Mouse (Mus musculus) midbrain, embryonic 15.5 days (tissue): ENCODE results near the gene Lamtor1. TPM values are rescaled to one million over a fixed set of nuclear protein-coding genes. Genes with fewer than 3 reads are reported as not detected.

Experiments used
- ATAC-seq: fragments of 200-750 bp; cut with Nextera tagmentation; replicated peaks from 2 replicates; pipeline ENCODE4 v1.8.0; 2017; ENCODE audit warnings: moderate TSS enrichment
- H3K27ac ChIP-seq: fragments of 300-500 bp; sonication (generic); 2 replicates; pipeline ENCODE4 v1.5.1; 2015; ENCODE audit warnings: mild to moderate bottlenecking, inconsistent platforms
- H3K27me3 ChIP-seq: fragments of 300-500 bp; sonication (generic); replicated peaks from 2 replicates; pipeline ENCODE4 v1.6.1; 2015; ENCODE audit warnings: inconsistent platforms
- H3K36me3 ChIP-seq: fragments of 300-500 bp; sonication (generic); replicated peaks from 2 replicates; pipeline ENCODE4 v1.6.1; 2015; ENCODE audit warnings: inconsistent platforms
- H3K4me1 ChIP-seq: fragments of 300-500 bp; sonication (generic); 2 replicates; pipeline ENCODE4 v1.6.1; 2015; ENCODE audit warnings: inconsistent platforms
- H3K4me2 ChIP-seq: fragments of 300-500 bp; sonication (generic); 2 replicates; pipeline ENCODE4 v1.6.1; 2015; ENCODE audit warnings: inconsistent platforms, mild to moderate bottlenecking, moderate library complexity
- H3K4me3 ChIP-seq: fragments of 300-500 bp; sonication (generic); 2 replicates; pipeline ENCODE4 v1.5.1; 2015; ENCODE audit warnings: mild to moderate bottlenecking, inconsistent platforms
- H3K9ac ChIP-seq: fragments of 300-500 bp; sonication (generic); 2 replicates; pipeline ENCODE4 v1.6.1; 2015; ENCODE audit warnings: mild to moderate bottlenecking, inconsistent platforms
- H3K9me3 ChIP-seq: fragments of 300-500 bp; sonication (generic); 2 replicates; pipeline ENCODE4 v1.6.1; 2016; ENCODE audit warnings: inconsistent platforms
- WGBS: fragments of 180-500 bp; shearing (Covaris S2); methylation state at CpG from one replicate; pipeline ENCODE4 v1.1.7; 2015; ENCODE audit warnings: mixed read lengths; 5-methylcytosine and 5-hydroxymethylcytosine counted together
- polyA plus RNA-seq: library from polyadenylated mRNA; unstranded; fragments of >200 nt; fragmentation: Nextera tagmentation; extraction: Ambion mirVana; gene quantifications from 2 replicates; pipeline ENCODE4 v1.2.1, GENCODE M21; 2015

The Lamtor1 gene
- 154 and 164 TPM in 2 replicates for polyA plus RNA-seq

DNA sequence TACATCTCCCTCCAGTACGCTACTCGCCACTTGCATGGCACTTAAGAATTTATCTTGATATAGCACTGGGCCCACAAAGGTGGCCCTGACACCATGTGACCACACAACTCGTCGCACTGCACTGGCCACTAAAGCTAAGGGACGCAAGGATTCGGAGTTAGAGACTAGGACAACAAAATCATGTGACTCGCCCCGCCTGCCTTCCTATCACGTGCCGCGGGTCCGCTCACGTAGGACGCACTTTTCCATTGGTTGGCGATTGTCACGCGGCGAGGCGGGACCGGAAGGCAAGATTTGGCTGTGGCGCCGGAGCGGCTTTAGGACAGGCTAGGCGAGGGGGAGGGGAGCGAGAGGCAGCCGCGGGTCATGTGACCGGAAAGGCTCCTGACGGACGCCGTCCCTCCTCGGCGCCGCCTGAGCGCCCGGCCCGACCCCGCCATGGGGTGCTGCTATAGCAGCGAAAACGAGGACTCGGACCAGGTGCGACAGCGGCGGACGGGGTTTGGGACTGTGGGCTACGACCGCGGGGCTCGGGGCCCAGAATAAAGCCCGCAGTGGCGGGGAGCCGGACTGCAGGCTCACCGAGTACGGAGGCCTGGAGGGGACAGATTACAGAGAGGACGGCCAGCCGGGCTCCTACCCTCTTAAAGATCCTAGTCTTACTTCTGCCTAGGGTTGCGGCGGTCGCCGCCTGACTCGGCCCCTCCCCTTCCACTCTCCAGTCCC lies at the start of gene Lamtor1:
Gene Lamtor1 (plus strand): TSS at position 344 of the 726 bp plus-strand sequence.
- Histone ChIP-seq H3K27me3 (no peaks in the 10 kb centered on the region), H3K27ac (peak within 1 kb of the TSS; percentile 96), H3K9me3 (no peaks in the 10 kb centered on the region), H3K9ac (peak within 1 kb of the TSS; percentile 89), H3K4me3 (peak within 1 kb of the TSS; percentile 76), H3K36me3 (0 out of 2 replicates have a peak, but pooled peaks cover 6% of the 10 kb centered on the region), H3K4me1 (peaks cover 30% of the 10 kb centered on the region), H3K4me2 (peak within 1 kb of the TSS; percentile 64)
- ATAC-seq, result peak; percentile 97
- 0% methylated on average over 61 of the region's 61 CpGs for WGBS

DNA sequence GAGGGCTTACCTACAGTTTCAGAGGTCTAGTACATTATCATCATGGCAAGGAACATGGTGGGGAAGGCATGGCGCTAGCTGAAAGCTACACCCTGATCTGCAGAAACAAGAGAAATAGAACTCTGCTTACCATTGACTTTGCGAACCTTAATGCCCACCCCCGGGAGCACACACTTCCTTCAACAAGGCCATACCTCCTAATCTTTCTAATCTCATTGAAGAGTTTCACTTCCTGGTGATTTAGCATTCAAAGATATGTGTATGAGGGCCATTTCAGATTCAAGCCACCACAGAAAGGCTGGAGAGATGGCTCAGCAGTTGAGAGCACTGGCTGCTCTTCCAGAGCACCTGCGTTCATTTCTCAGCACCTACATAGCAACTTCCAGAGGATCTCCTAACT lies 48.6 kb upstream of the Lamtor1 start, which contains the start of gene Folr2:
Gene Folr2 (minus strand): TSS at position 101 of the 400 bp plus-strand sequence.
- Histone ChIP-seq H3K4me3 (no peak within 1 kb of the TSS), H3K4me1 (no peaks in the 10 kb centered on the region), H3K4me2 (no peak within 1 kb of the TSS), H3K9me3 (no peaks in the 10 kb centered on the region), H3K27me3 (no peaks in the 10 kb centered on the region), H3K27ac (no peak within 1 kb of the TSS), H3K9ac (no peak within 1 kb of the TSS), H3K36me3 (no peaks in the 10 kb centered on the region)
- no peak for ATAC-seq
- 98% methylated on average over 4 of the region's 4 CpGs for WGBS

DNA sequence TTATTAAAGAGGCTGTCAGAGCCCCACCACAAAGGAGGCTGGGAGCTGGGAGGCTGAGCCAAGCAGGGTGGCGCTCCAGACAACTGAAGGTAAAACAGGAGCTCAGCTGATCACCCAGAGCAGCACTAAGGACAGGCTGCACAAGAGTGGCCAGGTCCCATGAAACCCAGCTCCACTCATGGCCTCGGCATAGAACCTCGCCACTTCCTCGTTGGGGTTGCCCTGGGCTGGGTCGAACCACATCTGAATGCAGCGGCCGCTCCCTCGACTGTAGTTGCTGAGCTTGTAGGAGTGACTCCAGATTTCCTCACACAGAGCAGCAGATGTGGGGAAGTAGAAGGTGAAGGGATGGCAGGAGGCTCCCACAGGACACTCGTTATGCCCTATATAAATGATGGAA lies 47.3 kb upstream of the Lamtor1 start:
- Histone ChIP-seq H3K36me3 (no peaks in the 10 kb centered on the region), H3K9ac (no peak overlapping the region), H3K27ac (no peak overlapping the region), H3K4me2 (no peak overlapping the region), H3K4me3 (no peak overlapping the region), H3K9me3 (no peaks in the 10 kb centered on the region), H3K4me1 (no peaks in the 10 kb centered on the region), H3K27me3 (no peaks in the 10 kb centered on the region)
- 90% methylated on average over 9 of the region's 9 CpGs for WGBS
- ATAC-seq, result no peak

DNA sequence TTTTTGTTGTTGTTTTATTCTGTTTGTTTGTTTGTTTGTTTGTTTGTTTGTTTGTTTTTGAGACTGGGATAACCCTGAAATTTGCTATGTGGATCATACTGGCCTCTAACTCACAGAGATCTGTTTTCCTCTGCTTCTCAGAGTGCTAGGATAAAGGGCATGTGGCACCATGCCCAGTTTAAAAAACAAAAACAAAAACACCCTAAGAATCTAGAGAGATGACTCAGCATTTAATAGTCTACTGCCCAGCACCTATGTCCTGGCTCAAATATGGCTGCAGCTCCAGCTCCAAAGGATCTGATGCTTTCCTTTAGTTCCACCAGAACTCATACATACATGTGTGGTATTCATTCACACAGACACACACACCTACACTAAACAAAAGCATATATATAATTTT lies 44.7 kb upstream of the Lamtor1 start:
- Histone ChIP-seq H3K4me3 (no peak overlapping the region), H3K36me3 (no peaks in the 10 kb centered on the region), H3K4me2 (no peak overlapping the region), H3K4me1 (no peaks in the 10 kb centered on the region), H3K9me3 (no peaks in the 10 kb centered on the region), H3K9ac (no peak overlapping the region), H3K27me3 (no peaks in the 10 kb centered on the region), H3K27ac (no peak overlapping the region)
- ATAC-seq, result no peak

DNA sequence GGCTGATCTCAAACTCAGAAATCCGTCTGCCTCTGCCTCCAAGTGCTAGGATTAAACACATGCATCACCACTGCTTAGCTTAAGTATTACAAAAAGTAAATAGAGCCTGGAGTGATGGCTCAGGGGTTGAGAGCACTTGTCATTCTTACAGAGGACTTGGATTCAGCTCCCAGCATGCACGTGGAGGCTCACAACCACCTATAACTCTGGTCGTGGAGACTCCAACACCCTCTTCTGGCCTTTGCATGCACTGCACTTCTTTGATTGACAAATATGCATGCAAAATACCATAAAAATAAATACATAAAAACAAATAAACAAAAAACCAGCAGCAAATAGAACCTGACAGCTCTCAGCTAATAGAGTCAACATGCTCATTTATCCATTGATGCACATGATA lies 43.4 kb upstream of the Lamtor1 start:
- no peak overlapping the region for H3K4me2 ChIP-seq
- WGBS, result 80% methylated on average over 3 of the region's 3 CpGs

DNA sequence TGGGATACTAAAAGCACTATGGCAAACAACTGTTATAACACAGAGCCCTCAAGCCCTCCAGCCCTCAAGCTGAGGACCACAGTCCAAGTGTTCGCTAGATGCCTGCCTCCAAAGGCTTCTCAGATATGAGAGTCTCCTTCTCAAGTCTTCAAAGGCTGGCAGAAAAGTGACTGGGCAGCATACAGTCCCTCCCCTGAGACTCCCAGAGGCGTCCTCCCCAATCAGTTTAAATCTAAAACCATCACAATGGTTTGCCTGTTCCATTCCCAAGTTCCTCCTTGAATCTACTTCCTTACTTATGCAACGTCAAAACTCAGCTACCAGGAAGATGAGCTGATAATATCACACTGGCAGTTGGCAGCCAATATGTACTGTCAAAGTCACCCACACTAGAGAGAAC lies 42.3 kb upstream of the Lamtor1 start, which contains the start of gene Anapc15:
Gene Anapc15 (plus strand): TSS at position 301 of the 400 bp plus-strand sequence.
- Histone ChIP-seq H3K4me3 (no peak within 1 kb of the TSS), H3K36me3 (no peaks in the 10 kb centered on the region), H3K9ac (no peak within 1 kb of the TSS), H3K4me2 (no peak within 1 kb of the TSS), H3K27me3 (no peaks in the 10 kb centered on the region), H3K4me1 (peaks cover 4% of the 10 kb centered on the region; the same call in 1 of the 2 replicates), H3K9me3 (no peaks in the 10 kb centered on the region), H3K27ac (no peak within 1 kb of the TSS)
- 76% methylated on average over 3 of the region's 3 CpGs for WGBS
- no peak for ATAC-seq

More for the DNA sequence above, 43.4 kb upstream of the Lamtor1 start:
- H3K4me3 ChIP-seq, result no peak overlapping the region
- no peak overlapping the region for H3K27ac ChIP-seq
- no peak overlapping the region for H3K9ac ChIP-seq
- no peaks in the 10 kb centered on the region for H3K36me3 ChIP-seq
- H3K9me3 ChIP-seq, result no peaks in the 10 kb centered on the region
- H3K27me3 ChIP-seq, result no peaks in the 10 kb centered on the region
- ATAC-seq, result no peak
- H3K4me1 ChIP-seq, result no peaks in the 10 kb centered on the region

DNA sequence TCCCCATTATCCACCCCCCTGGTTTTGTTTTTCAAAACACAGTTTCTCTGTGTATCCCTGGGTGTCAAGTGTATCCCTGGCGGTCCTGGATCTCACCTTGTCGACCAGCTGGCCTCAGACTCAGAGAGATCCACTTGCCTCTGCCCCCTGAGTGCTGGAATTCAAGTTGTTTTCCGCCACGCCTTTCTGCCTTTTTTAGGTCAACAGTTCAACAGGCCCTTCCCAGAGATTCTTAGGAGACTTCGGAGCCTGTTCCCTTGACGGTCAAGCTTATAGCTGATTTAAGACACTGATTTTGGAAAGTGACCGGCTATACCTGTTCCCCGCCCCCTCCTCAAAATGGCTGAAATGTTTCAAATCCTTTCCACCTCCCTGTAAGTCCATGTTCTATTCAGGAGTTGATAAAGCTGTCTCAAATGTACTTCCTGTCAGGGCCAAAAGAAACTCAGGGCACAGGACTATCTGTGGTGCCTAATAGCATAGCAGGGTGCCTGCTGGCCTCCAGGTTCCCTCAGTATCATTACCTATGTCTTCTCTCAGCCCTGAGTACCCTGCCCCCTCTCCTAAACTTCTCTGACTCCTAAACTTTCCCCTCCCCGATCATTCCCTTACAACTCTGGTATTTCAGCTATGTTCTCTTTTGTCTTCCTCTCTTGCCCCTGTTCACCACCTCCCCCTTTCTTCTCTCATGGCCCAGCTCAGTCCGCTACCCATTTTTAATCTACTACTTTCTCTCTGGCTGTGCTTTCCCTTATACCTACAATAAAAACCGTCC lies 39.0 kb upstream of the Lamtor1 start:
- H3K36me3 ChIP-seq, result no peaks in the 10 kb centered on the region
- no peak for ATAC-seq
- H3K4me3 ChIP-seq, result no peak overlapping the region
- no peaks in the 10 kb centered on the region for H3K27me3 ChIP-seq
- H3K27ac ChIP-seq, result no peak overlapping the region
- no peak overlapping the region for H3K4me2 ChIP-seq
- peaks cover 6% of the 10 kb centered on the region; the same call in 1 of the 2 replicates for H3K4me1 ChIP-seq
- 79% methylated on average over 11 of the region's 11 CpGs for WGBS
- no peaks in the 10 kb centered on the region for H3K9me3 ChIP-seq
- H3K9ac ChIP-seq, result no peak overlapping the region

DNA sequence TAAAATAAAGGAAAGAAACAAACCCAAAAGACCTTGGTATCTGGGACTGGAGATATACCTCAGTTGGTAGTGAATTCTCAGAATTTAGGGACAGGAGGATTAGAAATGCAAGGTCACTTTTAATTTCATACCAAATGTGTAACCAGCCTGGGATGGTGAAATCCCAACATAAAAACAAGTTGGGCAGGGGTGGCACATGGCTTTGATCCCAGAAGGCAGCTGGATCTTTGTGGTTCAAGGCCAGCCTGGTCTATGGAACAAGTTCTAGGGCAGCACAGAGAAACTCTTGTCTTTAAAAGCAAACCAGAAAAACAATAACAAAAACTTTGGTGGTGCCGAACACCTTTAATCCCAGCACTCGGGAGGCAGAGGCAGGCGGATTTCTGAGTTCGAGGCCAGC lies 38.2 kb upstream of the Lamtor1 start:
- Histone ChIP-seq H3K4me3 (no peak overlapping the region), H3K36me3 (no peaks in the 10 kb centered on the region), H3K4me2 (no peak overlapping the region), H3K27me3 (no peaks in the 10 kb centered on the region), H3K9ac (no peak overlapping the region), H3K4me1 (peaks cover 6% of the 10 kb centered on the region; the same call in 1 of the 2 replicates), H3K27ac (no peak overlapping the region), H3K9me3 (no peaks in the 10 kb centered on the region)
- WGBS, result 96% methylated on average over 4 of the region's 4 CpGs
- ATAC-seq, result no peak

DNA sequence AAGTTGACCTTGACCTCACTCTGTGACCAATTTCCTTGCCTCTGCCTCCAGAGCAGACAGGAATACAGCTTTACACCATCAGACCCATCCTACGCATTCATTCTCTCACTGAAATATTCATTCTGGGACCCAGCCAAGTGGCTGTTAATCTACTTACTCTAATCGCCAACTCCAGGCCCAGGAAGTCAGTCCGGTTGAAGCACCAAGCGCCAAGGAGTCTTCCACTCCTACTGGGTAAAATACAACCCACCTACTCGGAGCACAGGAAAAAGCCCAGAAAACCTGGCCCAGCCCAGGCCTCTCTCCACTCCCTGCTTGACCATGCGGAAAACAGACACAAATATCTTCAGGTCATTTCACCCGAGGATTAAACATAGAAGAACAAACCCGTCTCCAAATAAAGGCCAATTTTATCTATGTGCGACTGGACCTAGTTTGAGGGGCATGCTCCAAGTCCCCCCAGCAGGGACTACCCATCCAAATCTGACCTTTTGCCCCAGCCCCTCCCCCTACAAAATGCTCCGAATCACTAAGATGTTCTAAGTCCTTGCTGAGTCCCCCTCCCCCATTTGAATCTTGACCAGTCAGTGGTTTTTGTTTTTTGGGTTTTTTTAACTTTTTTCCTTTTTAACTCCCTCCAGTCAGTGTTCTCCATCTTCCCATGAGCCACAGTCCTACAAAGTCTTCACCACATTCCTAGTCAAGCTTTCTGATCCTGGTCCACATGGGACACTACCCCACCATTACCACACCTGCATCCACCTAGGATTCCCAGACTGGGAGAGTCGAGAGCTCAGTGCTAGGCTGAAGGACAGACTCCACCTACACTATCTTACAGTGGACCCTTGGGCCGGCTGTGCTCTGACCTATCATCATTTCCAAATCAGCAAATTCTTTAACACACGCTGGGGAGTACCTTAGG lies 37.2 kb upstream of the Lamtor1 start:
- H3K4me2 ChIP-seq, result no peak overlapping the region
- H3K9ac ChIP-seq, result no peak overlapping the region
- H3K9me3 ChIP-seq, result no peaks in the 10 kb centered on the region
- 35% methylated on average over 13 of the region's 13 CpGs for WGBS
- peaks cover 6% of the 10 kb centered on the region; the same call in 1 of the 2 replicates for H3K4me1 ChIP-seq
- no peaks in the 10 kb centered on the region for H3K27me3 ChIP-seq
- H3K36me3 ChIP-seq, result no peaks in the 10 kb centered on the region
- ATAC-seq, result peak; percentile 37; the same call in 1 of the 2 replicates
- H3K4me3 ChIP-seq, result no peak overlapping the region
- no peak overlapping the region for H3K27ac ChIP-seq

DNA sequence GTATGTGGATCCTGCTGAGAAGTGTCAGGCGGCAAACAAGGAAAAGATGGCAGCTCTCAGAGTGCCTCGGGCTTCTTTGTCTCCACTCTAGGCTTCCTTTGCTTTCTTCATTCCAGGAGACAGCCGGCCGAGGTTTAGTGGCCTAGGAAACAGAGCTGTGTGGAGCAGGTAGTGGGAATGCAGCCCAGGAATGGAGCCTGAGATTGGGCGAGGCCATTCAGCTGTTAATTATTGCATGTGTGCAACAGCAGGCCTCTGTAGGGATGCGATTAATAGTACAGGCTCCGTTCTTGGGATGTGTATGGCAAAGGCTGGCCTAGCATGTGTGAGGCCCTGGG lies 36.6 kb upstream of the Lamtor1 start:
- no peaks in the 10 kb centered on the region for H3K36me3 ChIP-seq
- no peak overlapping the region for H3K4me2 ChIP-seq
- H3K27ac ChIP-seq, result no peak overlapping the region
- no peaks in the 10 kb centered on the region for H3K27me3 ChIP-seq
- H3K4me3 ChIP-seq, result no peak overlapping the region
- H3K9ac ChIP-seq, result no peak overlapping the region
- 23% methylated on average over 7 of the region's 7 CpGs for WGBS
- peaks cover 6% of the 10 kb centered on the region; the same call in 1 of the 2 replicates for H3K4me1 ChIP-seq
- H3K9me3 ChIP-seq, result no peaks in the 10 kb centered on the region
- no peak for ATAC-seq

DNA sequence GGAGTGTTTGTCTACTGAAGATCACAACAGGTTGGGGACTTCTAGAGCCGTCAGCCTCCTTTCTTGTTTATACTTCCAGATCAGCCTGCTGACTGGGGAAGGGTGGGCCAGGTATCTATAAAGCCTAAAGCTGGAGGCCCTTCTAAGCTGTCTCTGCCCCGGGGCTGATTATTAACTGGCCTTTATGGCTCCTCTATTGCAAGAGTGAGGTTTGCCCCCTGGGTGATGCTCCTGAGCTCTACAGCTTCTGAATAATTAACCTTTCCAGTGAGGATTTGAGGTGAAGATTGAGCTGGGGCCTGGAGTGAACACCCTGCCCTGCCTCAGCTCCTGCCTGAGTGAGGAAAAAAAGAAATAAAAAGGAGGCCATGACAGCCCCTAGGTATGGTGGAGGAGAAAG lies 35.1 kb upstream of the Lamtor1 start, which contains the start of gene Folr1:
Gene Folr1 (minus strand): TSS at position 160 of the 400 bp plus-strand sequence.
- WGBS, result 77% methylated on average over 2 of the region's 2 CpGs
- Histone ChIP-seq H3K4me2 (no peak within 1 kb of the TSS), H3K4me3 (no peak within 1 kb of the TSS), H3K9me3 (no peaks in the 10 kb centered on the region), H3K27me3 (no peaks in the 10 kb centered on the region), H3K36me3 (no peaks in the 10 kb centered on the region), H3K4me1 (peaks cover 6% of the 10 kb centered on the region; the same call in 1 of the 2 replicates), H3K9ac (no peak within 1 kb of the TSS), H3K27ac (no peak within 1 kb of the TSS)
- ATAC-seq, result no peak

DNA sequence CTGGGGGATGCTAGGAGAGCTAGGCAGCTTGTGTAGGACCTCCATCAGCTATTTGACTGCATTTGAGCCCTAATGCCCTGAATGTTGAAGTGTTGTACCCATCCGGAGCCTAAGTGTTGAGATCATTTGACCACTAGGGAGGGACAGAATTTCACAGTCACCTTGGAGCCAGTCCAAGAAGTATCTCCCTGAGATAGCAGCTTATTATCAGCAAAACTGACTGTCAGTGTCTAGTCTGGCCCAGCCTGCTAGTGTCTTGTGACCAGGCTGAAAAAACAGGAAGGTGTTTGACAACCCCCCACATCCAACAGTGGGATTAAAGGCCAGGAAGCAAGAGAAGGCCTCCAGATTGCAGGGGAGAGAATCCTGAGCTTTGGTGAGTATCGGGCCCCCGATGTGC lies 34.4 kb upstream of the Lamtor1 start:
- H3K27ac ChIP-seq, result no peak overlapping the region
- no peak overlapping the region for H3K4me3 ChIP-seq
- ATAC-seq, result no peak
- 92% methylated on average over 3 of the region's 3 CpGs for whole genome bisulfite sequencing
- H3K27me3 ChIP-seq, result no peaks in the 10 kb centered on the region
- no peaks in the 10 kb centered on the region for H3K36me3 ChIP-seq
- H3K9me3 ChIP-seq, result no peaks in the 10 kb centered on the region
- peaks cover 6% of the 10 kb centered on the region; the same call in 1 of the 2 replicates for H3K4me1 ChIP-seq
- no peak overlapping the region for H3K9ac ChIP-seq
- no peak overlapping the region for H3K4me2 ChIP-seq
